In the genomic region with DNA sequence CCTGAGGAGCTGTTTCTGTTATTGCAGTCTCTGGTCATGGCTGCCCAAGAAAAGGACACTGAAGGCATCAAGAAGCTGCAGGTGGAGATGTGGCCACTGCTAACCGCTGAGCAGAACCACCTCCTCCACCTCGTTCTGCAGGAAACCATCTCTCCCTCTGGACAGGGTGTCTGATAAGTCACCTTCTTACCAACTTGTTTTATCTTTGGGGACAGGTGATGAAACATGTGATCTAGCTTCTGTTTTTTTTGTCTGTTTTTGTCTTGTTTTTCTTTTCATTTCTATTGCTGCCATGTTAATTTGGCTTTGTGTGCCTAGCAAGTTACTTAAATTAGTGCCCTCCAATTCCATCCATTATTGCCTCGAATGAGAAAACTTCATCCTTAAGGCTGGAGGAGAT, we compare ENCODE assay signal across 9 mouse cellular contexts. TPM values are rescaled to one million over a fixed set of nuclear protein-coding genes. Genes with fewer than 3 reads are reported as not detected.
DNase-seq lines count a peak whose midpoint lies in the region; ATAC-seq and TF ChIP-seq lines count a peak whose summit lies in the region.
"Had no signal": no experiment of that assay in that cellular context is flagged by ENCODE, and none has a peak within 500 bp of the region (broad histone marks: within the 10 kb centered on the region; RNA-seq: fewer than 3 reads in every experiment).

No protein-coding gene starts in this region.

- no peak for TF ChIP-seq POLR2A in thymus, adult 2 months (IDR thresholded peaks at IDR 0.05; ENCODE audit: control insufficient read depth, extremely low read depth, insufficient read depth, low read length, poor library complexity)

- intact Hi-C loops in gastrocnemius, adult 2 months (cut with DNase I) = no loop called here

- ATAC-seq in liver, embryonic 11.5 days (replicated peaks; ENCODE audit: low FRiP score) = no peak
- no peak for ATAC-seq in stomach, postnatal 0 days (ENCODE audit: low FRiP score, low TSS enrichment)
- no peak for ATAC-seq in frontal cortex, adult (ENCODE audit: low TSS enrichment)

- no peaks in the 10 kb centered on the region for H3K9me3 ChIP-seq in liver, embryonic 11.5 days (ENCODE audit: control insufficient read depth, low read length)
- no peaks in the 10 kb centered on the region for H3K9me3 ChIP-seq in stomach, postnatal 0 days (ENCODE audit: control insufficient read depth, low read length)

- H3K27me3 ChIP-seq in thymus, adult 2 months (ENCODE audit: control insufficient read depth, insufficient read depth, low read length) = no peaks in the 10 kb centered on the region
- H3K27me3 ChIP-seq in liver, embryonic 11.5 days (replicated peaks; ENCODE audit: control insufficient read depth, insufficient read depth, low read length) = peaks cover 9% of the 10 kb centered on the region
- no peaks in the 10 kb centered on the region for H3K27me3 ChIP-seq in stomach, postnatal 0 days (ENCODE audit: control insufficient read depth, insufficient read depth, low read length)

- H3K4me3 ChIP-seq in gastrocnemius, adult 2 months = peak overlapping the region; percentile 86
- H3K4me3 ChIP-seq in thymus, adult 2 months (ENCODE audit: control insufficient read depth, insufficient read depth, low read length) = peak overlapping the region; percentile 95
- H3K4me3 ChIP-seq in liver, embryonic 11.5 days (ENCODE audit: low read depth, low read length) = peak overlapping the region; percentile 66
- H3K4me3 ChIP-seq in stomach, postnatal 0 days (ENCODE audit: low read depth, low read length) = peak overlapping the region; percentile 61

- no peak for TF ChIP-seq CTCF in gastrocnemius, adult 2 months (IDR thresholded peaks at IDR 0.05)
- no peak for TF ChIP-seq CTCF in thymus, adult 2 months (IDR thresholded peaks at IDR 0.05; ENCODE audit: borderline replicate concordance, control insufficient read depth, extremely low read depth, insufficient read depth, low read length, poor library complexity)
- no peak for TF ChIP-seq CTCF in stomach, postnatal 0 days (IDR thresholded peaks at IDR 0.05; ENCODE audit: low read depth)

- peak overlapping the region; percentile 96 for H3K27ac ChIP-seq in gastrocnemius, adult 2 months
- H3K27ac ChIP-seq in thymus, adult 2 months (ENCODE audit: control insufficient read depth, insufficient read depth, low read length) = peak overlapping the region; percentile 33; the same call in 1 of the 2 replicates
- H3K27ac ChIP-seq in liver, embryonic 11.5 days (ENCODE audit: low read depth, low read length) = no peak overlapping the region
- H3K27ac ChIP-seq in stomach, postnatal 0 days (replicated peaks) = peak overlapping the region; percentile 94; the same call in 1 of the 2 replicates

- H3K4me2 ChIP-seq in liver, embryonic 11.5 days = peak overlapping the region; percentile 90
- peak overlapping the region; percentile 70 for H3K4me2 ChIP-seq in stomach, postnatal 0 days (replicated peaks; ENCODE audit: low read depth)

- DNase-seq in gastrocnemius, adult 2 months = no peak
- DNase-seq in gastrocnemius, adult 8-10 months (ENCODE audit: low spot score in 2 of 2) = no peak
- DNase-seq in thymus, adult 2 months = no peak
- DNase-seq in thymus, postnatal 0 days (ENCODE audit: low spot score) = no peak
- no peak for DNase-seq in liver, embryonic 11.5 days (ENCODE audit: low spot score)
- no peak for DNase-seq in stomach, postnatal 0 days (ENCODE audit: low spot score)
- no peak for DNase-seq in ovary, postnatal 10 days (ENCODE audit: low spot score)

- TF ChIP-seq EP300 in stomach, postnatal 0 days (optimal IDR thresholded peaks at IDR 0.05) = no peak

- 21% methylated on average over 3 of the region's 3 CpGs for WGBS in thymus, adult 2 months
- WGBS in liver, embryonic 11.5 days = 32% methylated on average over 3 of the region's 3 CpGs
- 35% methylated on average over 3 of the region's 3 CpGs for WGBS in stomach, postnatal 0 days

- no peak overlapping the region for H3K9ac ChIP-seq in liver, embryonic 11.5 days (ENCODE audit: low read depth, low read length)
- peak overlapping the region; percentile 73; the same call in 1 of the 2 replicates for H3K9ac ChIP-seq in stomach, postnatal 0 days (ENCODE audit: low read length)

- H3K36me3 ChIP-seq in thymus, adult 2 months (ENCODE audit: control insufficient read depth, insufficient read depth, low read length) = no peaks in the 10 kb centered on the region
- no peaks in the 10 kb centered on the region for H3K36me3 ChIP-seq in liver, embryonic 11.5 days (ENCODE audit: control insufficient read depth, insufficient read depth, low read length)
- H3K36me3 ChIP-seq in stomach, postnatal 0 days (ENCODE audit: control insufficient read depth, insufficient read depth, low read length) = no peaks in the 10 kb centered on the region

- H3K4me1 ChIP-seq in thymus, adult 2 months (replicated peaks; ENCODE audit: control insufficient read depth, insufficient read depth, low read length) = peaks cover 4% of the 10 kb centered on the region
- H3K4me1 ChIP-seq in liver, embryonic 11.5 days (replicated peaks; ENCODE audit: control insufficient read depth, insufficient read depth, low read length) = peaks cover 3% of the 10 kb centered on the region; the same call in 1 of the 2 replicates
- no peaks in the 10 kb centered on the region for H3K4me1 ChIP-seq in stomach, postnatal 0 days (replicated peaks; ENCODE audit: control insufficient read depth, insufficient read depth)

RNA-seq across cellular contexts. Expression of a gene that starts 1.2 kb away (rescaled TPM):
- total RNA-seq in gastrocnemius, adult 2 months (2021) = 1 to 10 TPM; 5.6 to 6.6 TPM
- total RNA-seq in gastrocnemius, adult 8-10 months (2022) = 1 to 10 TPM; 5.1 to 7.8 (median 6.6) TPM
- polyA plus RNA-seq in thymus, adult 2 months (2012; rRNA removed) = 21.8 and 26.5 TPM in 2 replicates
- polyA plus RNA-seq in thymus, postnatal 0 days (2015; fragmentation: Nextera tagmentation; extraction: Ambion mirVana) = 19.1 and 20.4 TPM in 2 replicates
- polyA plus RNA-seq in liver, embryonic 11.5 days (2014; fragmentation: Nextera tagmentation; extraction: Ambion mirVana) = 6.2 and 6.5 TPM in 2 replicates
- polyA plus RNA-seq in stomach, postnatal 0 days (2015; fragmentation: Nextera tagmentation; extraction: Ambion mirVana) = 20.4 and 22.5 TPM in 2 replicates

RNA-seq across cellular contexts. Expression of a gene that starts 13.6 kb away (rescaled TPM):
- total RNA-seq in gastrocnemius, adult 2 months (2021) = not detected
- total RNA-seq in gastrocnemius, adult 8-10 months (2022) = not detected
- polyA plus RNA-seq in thymus, adult 2 months (2012; rRNA removed) = 4.1 and 6.8 TPM in 2 replicates
- 24.2 and 36.5 TPM in 2 replicates for polyA plus RNA-seq in thymus, postnatal 0 days (2015; fragmentation: Nextera tagmentation; extraction: Ambion mirVana)
- 0.53 and 1.2 TPM in 2 replicates for polyA plus RNA-seq in liver, embryonic 11.5 days (2014; fragmentation: Nextera tagmentation; extraction: Ambion mirVana)
- polyA plus RNA-seq in stomach, postnatal 0 days (2015; fragmentation: Nextera tagmentation; extraction: Ambion mirVana) = 1.5 and 1.8 TPM in 2 replicates

RNA-seq across cellular contexts. Expression of a gene that starts 15.2 kb away (rescaled TPM):
- total RNA-seq in gastrocnemius, adult 2 months (2021) = not detected
- total RNA-seq in gastrocnemius, adult 8-10 months (2022) = under 1 TPM in 2 of 4 experiments, not detected in 2; 0.41 to 0.43 TPM
- polyA plus RNA-seq in thymus, adult 2 months (2012; rRNA removed) = 8.5 and 13.3 TPM in 2 replicates
- 60.8 and 71.0 TPM in 2 replicates for polyA plus RNA-seq in thymus, postnatal 0 days (2015; fragmentation: Nextera tagmentation; extraction: Ambion mirVana)
- 3.3 and 3.8 TPM in 2 replicates for polyA plus RNA-seq in liver, embryonic 11.5 days (2014; fragmentation: Nextera tagmentation; extraction: Ambion mirVana)
- 1.3 and 2.0 TPM in 2 replicates for polyA plus RNA-seq in stomach, postnatal 0 days (2015; fragmentation: Nextera tagmentation; extraction: Ambion mirVana)

RNA-seq across cellular contexts. Expression of a gene that starts 35.9 kb away (rescaled TPM):
- under 1 TPM in 1 of 2 experiments, not detected in 1; 0.22 TPM for total RNA-seq in gastrocnemius, adult 2 months (2021)
- total RNA-seq in gastrocnemius, adult 8-10 months (2022) = not detected
- not detected in 2 replicates for polyA plus RNA-seq in thymus, adult 2 months (2012; rRNA removed)
- polyA plus RNA-seq in thymus, postnatal 0 days (2015; fragmentation: Nextera tagmentation; extraction: Ambion mirVana) = not detected in 2 replicates
- polyA plus RNA-seq in liver, embryonic 11.5 days (2014; fragmentation: Nextera tagmentation; extraction: Ambion mirVana) = not detected in 2 replicates
- not detected in 2 replicates for polyA plus RNA-seq in stomach, postnatal 0 days (2015; fragmentation: Nextera tagmentation; extraction: Ambion mirVana)
- total RNA-seq: neutrophil, adult 5-6 weeks had no signal

RNA-seq across cellular contexts. Expression of a gene that starts 37.3 kb away (rescaled TPM):
- 1 to 10 TPM in 1 of 2 experiments, under 1 TPM in 1; 0.17 to 4.8 TPM for total RNA-seq in gastrocnemius, adult 2 months (2021)
- total RNA-seq in gastrocnemius, adult 8-10 months (2022) = 1 to 10 TPM in 2 of 4 experiments, under 1 TPM in 1, not detected in 1; 0.41 to 5.5 (median 4.3) TPM
- 0.56 and 2.8 TPM in 2 replicates for polyA plus RNA-seq in thymus, adult 2 months (2012; rRNA removed)
- 0.44 and 4.8 TPM in 2 replicates for polyA plus RNA-seq in thymus, postnatal 0 days (2015; fragmentation: Nextera tagmentation; extraction: Ambion mirVana)
- 5.2 and 8.1 TPM in 2 replicates for polyA plus RNA-seq in liver, embryonic 11.5 days (2014; fragmentation: Nextera tagmentation; extraction: Ambion mirVana)
- polyA plus RNA-seq in stomach, postnatal 0 days (2015; fragmentation: Nextera tagmentation; extraction: Ambion mirVana) = 2.1 and 3.0 TPM in 2 replicates
